Mouse (Mus musculus): ENCODE results near the gene Tmem50a.

Gene Tmem50a

GRCm38 (mm10) chr4:134852438-134853255 lies 62.2 kb downstream of the Tmem50a start:
- no peak for DNase-seq (ENCODE audit: low spot score)

- DNase-seq (ENCODE audit: low spot score): no peak
These were observed 62.9 kb downstream of the Tmem50a start for GRCm38 (mm10) chr4:134851876-134852275.

- DNase-seq (ENCODE audit: low spot score): no peak
These were observed 63.6 kb downstream of the Tmem50a start for GRCm38 (mm10) chr4:134851236-134851635.

GRCm38 (mm10) chr4:134850551-134850950 lies 64.3 kb downstream of the Tmem50a start:
- no peak for DNase-seq (ENCODE audit: low spot score)

Data from layer of hippocampus, adult 9-10 months (tissue).